Mouse (Mus musculus) left cerebral cortex, adult 2 months (tissue): ENCODE results near the gene Sema6d. TPM values are rescaled to one million over a fixed set of nuclear protein-coding genes. Genes with fewer than 3 reads are reported as not detected.

Experiments
- DNase-seq, 2 experiments: peaks; one replicate each; pipeline ENCODE4 v3.0.0; 2021 to 2022; ENCODE audit warnings: low spot score in 2 of 2, mixed read lengths in 1 of 2; ENCODE audit errors: extremely low spot score in 1 of 2
- H3K27ac ChIP-seq: fragments of 200-600 bp; 2 replicates; pipeline ENCODE4 v1.8.1; 2022
- H3K4me3 ChIP-seq: fragments of 200-600 bp; 2 replicates; pipeline ENCODE4 v1.8.1; 2022
- CTCF ChIP-seq: fragments of 200-600 bp; IDR thresholded peaks from 2 replicates; pipeline ENCODE4 v1.8.1; 2022; ENCODE audit warnings: antibody characterized with exemption, mild to moderate bottlenecking, moderate library complexity
- intact Hi-C: fragments of 180-260 bp; cut with DNase I; formaldehyde crosslinking; loops from one replicate; pipeline ENCODE4 v1.15.1; 2025
- total RNA-seq, 2 experiments: library from RNA; stranded (reverse); gene quantifications; 2 replicates each; pipeline ENCODE4 v1.2.3; 2021

The Sema6d gene
- total RNA-seq, 2 experiments from 2014 or later, result 45.3 to 50.4 TPM

- Histone ChIP-seq H3K4me3 (no peak overlapping the region), H3K27ac (no peak overlapping the region)
- TF ChIP-seq CTCF, result no peak
- intact Hi-C loops, result no loop called here
- no peak for DNase-seq
Observed at GRCm38 (mm10) chr2:124118469-124119243, 28.9 kb downstream of the Sema6d start.

GRCm38 (mm10) chr2:124120355-124120754 lies 30.6 kb downstream of the Sema6d start:
- intact Hi-C loops, result no loop called here
- Histone ChIP-seq H3K4me3 (no peak overlapping the region), H3K27ac (no peak overlapping the region)
- DNase-seq, result no peak
- no peak for TF ChIP-seq CTCF

GRCm38 (mm10) chr2:124121539-124121938 lies 31.8 kb downstream of the Sema6d start:
- Histone ChIP-seq H3K4me3 (no peak overlapping the region), H3K27ac (no peak overlapping the region)
- no peak for TF ChIP-seq CTCF
- intact Hi-C loops, result no loop called here
- DNase-seq, result no peak

GRCm38 (mm10) chr2:124125504-124125903 lies 35.7 kb downstream of the Sema6d start:
- no peak for DNase-seq
- no peak overlapping the region for H3K4me3 ChIP-seq
- TF ChIP-seq CTCF, result no peak
- intact Hi-C loops, result no loop called here
- H3K27ac ChIP-seq, result no peak overlapping the region

- no peak overlapping the region for H3K4me3 ChIP-seq
- no peak for TF ChIP-seq CTCF
- DNase-seq, result peak in 1 of 2 experiments; percentile 27
- intact Hi-C loops, result no loop called here
- H3K27ac ChIP-seq, result no peak overlapping the region
Observed at GRCm38 (mm10) chr2:124126853-124127252, 37.1 kb downstream of the Sema6d start.

GRCm38 (mm10) chr2:124130876-124131275 lies 41.1 kb downstream of the Sema6d start:
- intact Hi-C loops, result no loop called here
- no peak overlapping the region for H3K4me3 ChIP-seq
- no peak for TF ChIP-seq CTCF

GRCm38 (mm10) chr2:124141510-124142044 lies 51.8 kb downstream of the Sema6d start:
- Histone ChIP-seq H3K27ac (no peak overlapping the region), H3K4me3 (no peak overlapping the region)
- no peak for DNase-seq
- intact Hi-C loops, result no loop called here
- no peak for TF ChIP-seq CTCF

More at GRCm38 (mm10) chr2:124130876-124131275, 41.1 kb downstream of the Sema6d start:
- no peak overlapping the region for H3K27ac ChIP-seq
- no peak for DNase-seq

GRCm38 (mm10) chr2:124145528-124145927 lies 55.8 kb downstream of the Sema6d start:
- no peak for DNase-seq
- intact Hi-C loops, result no loop called here
- no peak overlapping the region for H3K4me3 ChIP-seq
- no peak overlapping the region for H3K27ac ChIP-seq
- TF ChIP-seq CTCF, result no peak

GRCm38 (mm10) chr2:124158158-124158557 lies 68.4 kb downstream of the Sema6d start:
- DNase-seq, result no peak
- Histone ChIP-seq H3K4me3 (no peak overlapping the region), H3K27ac (no peak overlapping the region)
- no peak for TF ChIP-seq CTCF
- intact Hi-C loops, result no loop called here

- DNase-seq, result no peak
- intact Hi-C loops, result no loop called here
- TF ChIP-seq CTCF, result no peak
- Histone ChIP-seq H3K27ac (no peak overlapping the region), H3K4me3 (no peak overlapping the region)
Observed at GRCm38 (mm10) chr2:124162001-124162599, 72.3 kb downstream of the Sema6d start.

- no peak for TF ChIP-seq CTCF
- Histone ChIP-seq H3K4me3 (no peak overlapping the region), H3K27ac (no peak overlapping the region)
- DNase-seq, result no peak
- intact Hi-C loops, result no loop called here
Observed at GRCm38 (mm10) chr2:124168411-124168810, 78.6 kb downstream of the Sema6d start.

- H3K4me3 ChIP-seq, result no peak overlapping the region
- intact Hi-C loops, result no loop called here
- no peak for DNase-seq
- no peak overlapping the region for H3K27ac ChIP-seq
- no peak for TF ChIP-seq CTCF
Observed at GRCm38 (mm10) chr2:124171718-124172117, 81.9 kb downstream of the Sema6d start.
